Mouse (Mus musculus): ENCODE measurements at regions not wholly inside any gene's neighbourhood (a gene's known extent, or its start where the extent isn't known, plus 50 kb on each side); places are given as distances from the start of the nearest gene placed in this dataset.

- DNase-seq (ENCODE audit: low spot score in 2 of 2): no peak
These were observed 74.8 kb upstream of the Ptprt start for GRCm38 (mm10) chr2:162735761-162736160.

- DNase-seq (ENCODE audit: low spot score in 2 of 2): no peak
These were observed 73.3 kb upstream of the Ptprt start for GRCm38 (mm10) chr2:162734286-162734685.

GRCm38 (mm10) chr2:162720016-162720415 is 59.1 kb upstream of the Ptprt start:
- DNase-seq (ENCODE audit: low spot score in 2 of 2): no peak

GRCm38 (mm10) chr2:162718466-162718865 is 57.5 kb upstream of the Ptprt start:
- peak in 1 of 2 experiments; percentile 13 for DNase-seq (ENCODE audit: low spot score in 2 of 2)

- peak in 1 of 2 experiments; percentile 36 for DNase-seq (ENCODE audit: low spot score in 2 of 2)
These were observed 54.0 kb upstream of the Ptprt start for GRCm38 (mm10) chr2:162714976-162715375.

- no peak for DNase-seq (ENCODE audit: low spot score in 2 of 2)
These were observed 52.0 kb upstream of the Ptprt start for GRCm38 (mm10) chr2:162712972-162713371.

GRCm38 (mm10) chr2:162712394-162712793 is 51.4 kb upstream of the Ptprt start:
- no peak for DNase-seq (ENCODE audit: low spot score in 2 of 2)

Data from layer of hippocampus, postnatal 14 days (tissue).